Mouse (Mus musculus): ENCODE results near the gene Mpped2. TPM values are rescaled to one million over a fixed set of nuclear protein-coding genes. Genes with fewer than 3 reads are reported as not detected.

Gene Mpped2
- total and polyA plus RNA-seq, 3 experiments = 0.04 to 0.10 TPM; not detected in 1

- no peaks in the 10 kb centered on the region for H3K4me1 ChIP-seq (ENCODE audit: control insufficient read depth in 1 of 2, insufficient read depth in 2 of 2, low read length in 2 of 2)
- no peak for DNase-seq (ENCODE audit: low read depth, low spot score)
- H3K36me3 ChIP-seq (ENCODE audit: control insufficient read depth in 1 of 2, insufficient read depth in 2 of 2, low read length in 2 of 2) = no peaks in the 10 kb centered on the region
- no peak overlapping the region for H3K9ac ChIP-seq (ENCODE audit: control insufficient read depth, low read depth, low read length, poor library complexity, severe bottlenecking)
- no peak overlapping the region for H3K4me3 ChIP-seq (ENCODE audit: control insufficient read depth in 1 of 2, insufficient read depth in 1 of 2, low read depth in 2 of 2, low read length in 2 of 2)
- H3K9me3 ChIP-seq (replicated peaks; ENCODE audit: insufficient read depth, low read length) = no peaks in the 10 kb centered on the region
- H3K27ac ChIP-seq (ENCODE audit: control insufficient read depth, low read depth, low read length) = no peak overlapping the region
- TF ChIP-seq GABPA (IDR thresholded peaks at IDR 0.05; ENCODE audit: low read depth, low read length) = no peak
- no peak for TF ChIP-seq ZC3H11A (IDR thresholded peaks at IDR 0.05; ENCODE audit: low read depth, low read length)
- no peaks in the 10 kb centered on the region for H3K27me3 ChIP-seq (ENCODE audit: control insufficient read depth in 1 of 2, insufficient read depth in 2 of 2, low read length in 2 of 2)
- no peaks in the 10 kb centered on the region for H3K79me2 ChIP-seq (ENCODE audit: control insufficient read depth, insufficient read depth, low read length, poor library complexity)
These were observed 865 bp downstream of the Mpped2 start for GRCm38 (mm10) chr2:106693702-106694566.

DNA sequence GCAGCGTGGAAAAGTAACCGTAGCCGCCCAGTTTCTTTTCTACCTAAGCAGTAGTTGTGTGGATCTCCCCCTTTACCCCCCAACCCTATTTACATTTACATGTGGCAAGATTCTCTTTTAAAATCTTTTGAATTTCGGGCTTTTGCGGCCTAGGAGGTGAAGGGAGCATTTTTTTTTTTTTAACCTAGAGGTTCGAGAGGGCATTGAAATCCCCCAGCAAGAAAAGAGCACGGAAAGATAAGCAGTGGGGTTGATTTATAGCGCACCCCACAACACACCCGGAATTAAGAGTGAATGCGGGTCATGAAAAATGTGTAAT lies 1.5 kb downstream of the Mpped2 start:
- Histone ChIP-seq H3K27me3 (ENCODE audit: control insufficient read depth in 1 of 2, insufficient read depth in 2 of 2, low read length in 2 of 2) (no peaks in the 10 kb centered on the region), H3K9me3 (replicated peaks; ENCODE audit: insufficient read depth, low read length) (no peaks in the 10 kb centered on the region), H3K36me3 (ENCODE audit: control insufficient read depth in 1 of 2, insufficient read depth in 2 of 2, low read length in 2 of 2) (no peaks in the 10 kb centered on the region), H3K9ac (ENCODE audit: control insufficient read depth, low read depth, low read length, poor library complexity, severe bottlenecking) (no peak overlapping the region), H3K27ac (ENCODE audit: control insufficient read depth, low read depth, low read length) (no peak overlapping the region), H3K4me3 (ENCODE audit: control insufficient read depth in 1 of 2, insufficient read depth in 1 of 2, low read depth in 2 of 2, low read length in 2 of 2) (no peak overlapping the region), H3K79me2 (ENCODE audit: control insufficient read depth, insufficient read depth, low read length, poor library complexity) (no peaks in the 10 kb centered on the region), H3K4me1 (ENCODE audit: control insufficient read depth in 1 of 2, insufficient read depth in 2 of 2, low read length in 2 of 2) (no peaks in the 10 kb centered on the region)
- TF ChIP-seq EP300 (IDR thresholded peaks at IDR 0.05; ENCODE audit: low read depth in 1 of 2, low read length in 2 of 2) (no peak), SMC3 (IDR thresholded peaks at IDR 0.05; ENCODE audit: low read depth, low read length) (no peak), TBP (IDR thresholded peaks at IDR 0.05; ENCODE audit: low read depth, low read length) (no peak), GABPA (IDR thresholded peaks at IDR 0.05; ENCODE audit: low read depth, low read length) (no peak), ETS1 (IDR thresholded peaks at IDR 0.05; ENCODE audit: low read depth, low read length) (no peak), MEF2A (IDR thresholded peaks at IDR 0.05; ENCODE audit: extremely low read depth, insufficient replicate concordance, low read depth, low read length, poor library complexity, severe bottlenecking) (no peak), BHLHE40 (IDR thresholded peaks at IDR 0.05; ENCODE audit: borderline replicate concordance, low read depth, low read length) (no peak), ZKSCAN1 (IDR thresholded peaks at IDR 0.05; ENCODE audit: low read depth, low read length) (no peak), SIN3A (IDR thresholded peaks at IDR 0.05; ENCODE audit: low read length) (no peak), RCOR1 (IDR thresholded peaks at IDR 0.05; ENCODE audit: low read depth, low read length) (no peak), RAD21 (IDR thresholded peaks at IDR 0.05; ENCODE audit: low read depth, low read length) (no peak), TCF12 (IDR thresholded peaks at IDR 0.05; ENCODE audit: low read depth, low read length) (no peak), UBTF (IDR thresholded peaks at IDR 0.05; ENCODE audit: borderline replicate concordance, insufficient read depth, low read depth, low read length) (no peak), CHD1 (IDR thresholded peaks at IDR 0.05; ENCODE audit: low read depth, low read length) (no peak), MAFK (IDR thresholded peaks at IDR 0.05; ENCODE audit: borderline replicate concordance, low read depth, low read length) (no peak)
- DNase-seq (ENCODE audit: low read depth, low spot score) = no peak
